Mouse (Mus musculus): ENCODE measurements at regions not wholly inside any gene's neighbourhood (a gene's known extent, or its start where the extent isn't known, plus 50 kb on each side); places are given as distances from the start of the nearest gene placed in this dataset.
"Not testable (repeated sequence)": the region's sequence is repeated elsewhere in the genome, so short reads cannot be mapped to it uniquely, and the experiment has no call there.

DNA sequence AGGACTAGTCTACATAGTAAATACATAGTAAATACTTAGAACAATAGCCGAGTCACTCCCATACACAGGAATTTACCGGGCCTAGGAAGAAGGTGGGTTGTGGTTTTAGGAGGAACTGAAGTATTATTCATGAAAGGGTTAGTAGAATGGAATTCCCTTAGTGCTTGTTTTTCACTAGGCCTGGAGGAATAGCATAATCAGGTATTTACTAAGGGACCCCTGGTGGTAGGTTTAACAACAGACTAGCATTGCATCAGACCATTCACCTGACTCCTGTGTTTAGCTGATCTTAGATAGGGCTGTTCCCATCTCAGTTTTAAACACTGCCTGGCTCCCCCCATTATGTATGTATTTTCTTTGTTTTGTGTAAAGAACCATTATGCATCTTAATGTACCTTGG is 339.0 kb downstream of the Dync2h1 start:
- DNase-seq, result not testable (repeated sequence)

- not testable (repeated sequence) for DNase-seq
Measured at GRCm38 (mm10) chr9:6834936-6835335, 349.3 kb downstream of the Dync2h1 start.

DNA sequence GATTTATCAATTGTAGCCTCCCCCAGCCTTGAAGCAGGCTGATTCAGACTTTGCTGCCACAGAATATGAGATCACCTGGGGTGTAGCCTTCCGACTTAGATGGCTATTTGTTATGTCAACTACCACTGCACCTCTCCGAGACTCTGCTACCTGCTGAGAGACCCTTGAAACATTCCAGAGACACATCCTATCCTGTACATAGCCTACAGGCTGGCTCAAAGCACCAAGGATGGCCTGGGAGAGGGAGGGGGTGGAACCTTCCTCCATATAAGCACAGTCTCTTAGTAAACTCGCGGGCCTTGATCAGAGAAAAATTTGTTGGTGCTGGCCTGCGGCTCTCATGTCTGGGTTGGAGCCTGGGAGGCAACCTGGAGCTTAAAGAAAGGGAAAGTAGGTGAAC is 349.8 kb downstream of the Dync2h1 start:
- DNase-seq, result no peak

- DNase-seq, result no peak
Measured at GRCm38 (mm10) chr9:6832862-6833261, 351.4 kb downstream of the Dync2h1 start.

- not testable (repeated sequence) for DNase-seq
Measured at GRCm38 (mm10) chr9:6831642-6832041, 352.6 kb downstream of the Dync2h1 start.

DNA sequence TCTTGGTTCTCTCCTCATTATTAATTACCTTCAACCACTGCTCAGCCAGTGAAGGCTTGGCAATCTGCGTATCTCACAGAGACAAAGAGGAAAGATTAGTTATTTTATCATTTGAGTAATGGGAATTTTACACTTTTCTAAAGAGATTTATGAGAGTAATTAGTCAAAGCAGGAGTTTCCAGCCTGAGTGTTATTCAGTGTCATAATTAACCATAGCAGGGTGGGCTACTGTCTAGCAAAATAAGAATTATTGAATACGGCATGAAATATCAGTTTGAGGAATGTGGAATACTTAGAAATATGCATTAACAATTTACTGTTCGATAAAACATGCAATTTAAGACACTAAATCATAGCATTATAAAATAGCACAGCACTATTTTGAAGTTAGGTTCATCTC is 357.7 kb downstream of the Dync2h1 start:
- no peak for DNase-seq

DNA sequence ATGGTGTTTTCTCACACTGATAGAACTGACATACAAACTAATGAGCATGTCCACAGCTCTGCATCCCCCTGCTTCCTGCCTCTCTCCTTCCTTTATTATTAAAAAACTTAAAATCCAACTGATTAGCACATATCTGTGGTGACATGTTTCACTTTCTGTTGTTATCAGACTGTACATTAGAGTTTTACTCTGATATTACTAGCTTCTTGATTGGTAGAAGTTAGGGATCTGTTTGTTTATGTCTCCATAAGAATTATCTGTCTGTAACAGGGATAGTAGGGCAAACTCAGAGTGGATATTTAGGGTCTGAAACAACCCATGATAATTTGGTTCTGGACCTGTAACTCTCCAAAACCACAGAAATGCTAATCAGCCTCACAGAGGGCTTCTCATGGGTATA is 358.6 kb downstream of the Dync2h1 start:
- no peak for DNase-seq

- DNase-seq, result not testable (repeated sequence)
Measured at GRCm38 (mm10) chr9:6823946-6824345, 360.3 kb downstream of the Dync2h1 start.

GRCm38 (mm10) chr9:6823536-6823935 is 360.7 kb downstream of the Dync2h1 start:
- no peak for DNase-seq

- DNase-seq, result no peak
Measured at GRCm38 (mm10) chr9:6776671-6777070, 407.6 kb downstream of the Dync2h1 start.

GRCm38 (mm10) chr9:6741478-6741877 is 442.8 kb downstream of the Dync2h1 start:
- DNase-seq, result no peak

DNA sequence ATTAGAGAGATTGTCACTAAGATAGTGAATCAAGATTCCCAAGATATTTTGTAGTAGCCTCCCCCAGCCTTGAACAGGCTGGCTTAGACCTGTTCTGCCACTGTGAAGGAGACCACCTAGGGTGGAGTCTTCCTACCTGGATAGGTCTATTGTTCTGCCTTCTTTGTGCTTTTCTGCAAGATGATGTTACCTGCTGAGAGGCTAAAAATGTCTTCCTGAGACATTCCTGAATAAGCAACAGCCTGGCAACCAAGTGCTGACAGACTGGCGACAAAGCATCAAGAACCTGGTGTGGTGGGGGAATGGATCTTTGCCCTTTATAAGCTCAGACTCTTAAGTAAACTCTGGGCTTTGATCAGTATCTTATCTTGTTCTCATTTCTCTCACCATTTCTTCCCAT is 447.8 kb downstream of the Dync2h1 start:
- no peak for DNase-seq

DNA sequence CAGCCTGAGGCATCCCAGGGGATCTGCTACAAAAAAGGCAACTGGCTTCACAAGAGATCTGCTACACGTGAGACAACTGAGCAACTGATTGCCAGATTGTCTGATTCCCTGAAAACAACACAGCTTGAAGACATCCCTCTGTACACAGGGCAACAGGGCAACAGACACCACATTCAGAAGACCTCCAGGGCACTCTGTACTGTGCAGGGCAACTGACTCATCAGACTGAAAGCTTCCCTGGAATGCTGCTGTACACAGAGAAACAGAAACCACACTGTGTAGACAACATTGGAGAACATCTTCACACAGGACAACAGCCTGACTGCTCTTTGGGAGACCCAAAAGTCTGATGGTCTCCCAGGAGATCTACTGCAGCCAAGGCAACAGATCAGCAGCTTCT is 456.8 kb upstream of the Ddi1 start:
- DNase-seq, result no peak

DNA sequence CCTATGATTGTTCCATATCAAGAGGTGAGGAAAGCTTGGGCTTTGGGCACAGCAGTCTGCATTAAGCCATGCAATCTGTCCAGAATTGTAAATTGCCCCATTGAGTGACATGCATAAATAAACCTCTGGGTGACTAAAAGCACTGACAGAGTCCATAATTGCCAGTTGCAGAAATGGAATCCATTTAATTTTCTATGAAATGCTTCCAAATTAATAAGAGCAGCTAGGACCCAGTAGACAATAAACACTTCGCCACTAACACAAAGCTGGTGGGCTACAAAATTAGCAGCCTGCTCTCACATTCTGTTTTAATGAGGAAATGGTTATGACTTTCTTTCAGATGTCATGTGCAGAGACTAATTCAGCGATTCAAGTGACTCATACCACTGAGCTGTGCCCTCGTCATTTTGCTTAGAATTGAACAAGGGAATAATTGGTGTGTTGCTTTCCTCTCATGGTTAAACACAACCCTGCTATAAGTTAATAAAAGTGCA is 407.6 kb upstream of the Ddi1 start:
- no peak for DNase-seq

DNA sequence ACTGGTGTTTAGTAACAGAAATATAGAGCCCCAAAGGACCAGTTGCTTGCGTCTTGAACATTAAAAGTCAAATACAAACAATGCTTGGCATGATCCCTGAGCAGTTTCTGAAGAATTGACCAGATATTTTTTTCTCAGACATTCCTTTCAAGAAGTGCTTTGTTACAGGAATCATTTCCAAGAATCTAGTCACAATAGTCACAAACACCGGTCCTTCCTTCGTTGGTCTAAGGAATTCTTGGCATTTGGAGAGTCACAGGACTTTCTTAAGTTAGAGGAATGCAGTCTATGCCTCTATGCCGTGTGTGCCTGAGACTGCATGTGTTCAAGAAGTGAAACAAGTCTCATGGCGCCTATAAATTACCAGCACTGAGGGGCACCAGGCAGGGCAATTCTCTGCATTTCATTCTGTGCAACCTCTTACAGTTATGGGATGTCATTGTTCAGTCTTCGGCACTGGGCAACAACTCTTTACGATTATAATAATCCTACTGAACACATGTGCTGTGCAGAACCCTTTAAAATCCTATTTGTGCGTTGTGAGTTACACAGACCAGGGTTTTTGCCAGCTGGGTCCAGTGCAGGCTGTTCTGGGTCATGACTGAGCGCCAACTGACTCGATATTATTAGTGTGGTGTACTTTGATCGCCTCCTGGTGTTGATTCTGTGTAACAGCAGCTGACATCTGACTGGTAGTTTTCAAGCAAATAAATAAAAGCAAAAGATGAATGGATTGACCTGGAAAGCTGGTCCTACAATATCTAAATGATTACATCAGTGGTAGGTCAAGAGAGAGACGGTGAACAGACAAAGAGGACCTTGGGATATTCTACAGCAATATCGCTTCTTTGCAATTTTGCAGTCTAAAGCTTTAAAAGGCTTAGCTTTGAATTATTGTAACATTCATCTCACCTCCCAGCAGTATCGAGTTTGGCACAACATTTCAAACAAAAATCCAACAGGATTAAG is 398.6 kb upstream of the Ddi1 start:
- DNase-seq, result peak; percentile 76

DNA sequence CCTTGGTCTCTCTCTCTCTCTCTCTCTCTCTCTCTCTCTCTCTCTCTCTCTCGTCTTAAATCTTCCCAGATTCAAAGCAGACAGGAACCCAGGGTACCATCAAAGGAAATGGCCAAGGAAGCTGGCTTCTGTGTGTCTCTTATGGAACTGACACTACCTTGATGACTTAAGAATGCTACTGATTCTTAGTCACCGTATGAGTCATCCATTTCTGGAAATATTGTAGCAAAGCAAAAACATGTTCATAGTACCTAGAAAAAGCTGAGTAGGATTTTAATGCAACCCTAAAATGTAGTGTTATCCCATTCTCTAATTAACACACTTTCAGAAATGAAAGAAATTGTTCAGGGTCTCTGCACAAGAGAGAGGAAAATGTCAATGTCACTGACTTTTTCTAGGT is 396.0 kb upstream of the Ddi1 start:
- no peak for DNase-seq

DNA sequence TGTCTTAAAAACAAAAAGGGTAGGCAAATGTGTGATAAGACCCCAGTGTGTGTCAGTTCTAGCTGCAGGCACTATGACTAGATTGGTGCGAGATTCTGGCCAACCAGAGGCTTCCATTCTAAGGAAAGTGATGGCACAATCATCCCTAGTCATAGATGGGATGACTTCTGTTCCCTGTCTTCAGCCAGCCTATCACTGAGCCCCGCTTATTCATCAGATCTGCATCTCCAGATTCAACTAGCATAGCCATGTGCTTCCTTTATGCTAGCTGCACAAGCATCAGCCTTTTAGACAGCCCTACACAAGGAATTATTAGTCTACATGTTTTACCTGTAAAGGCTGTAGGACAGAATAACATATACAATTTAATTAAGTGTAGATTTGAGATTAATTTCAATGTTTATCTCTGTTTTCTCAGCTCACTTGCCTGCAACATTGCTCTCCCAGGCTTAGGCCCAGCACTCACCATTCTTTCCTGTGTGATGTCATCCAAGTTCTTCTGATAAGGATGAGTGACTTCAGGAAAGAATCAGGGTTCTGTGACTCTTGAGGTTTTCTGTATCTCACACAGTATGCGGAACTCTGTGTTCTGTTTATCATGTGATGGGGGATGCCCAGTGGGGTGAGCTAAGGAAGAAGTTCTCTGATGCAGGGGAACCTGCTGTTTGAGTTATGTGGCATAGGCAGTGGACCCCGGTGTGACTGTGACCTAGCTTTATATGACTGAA is 382.8 kb upstream of the Ddi1 start:
- DNase-seq, result no peak

DNA sequence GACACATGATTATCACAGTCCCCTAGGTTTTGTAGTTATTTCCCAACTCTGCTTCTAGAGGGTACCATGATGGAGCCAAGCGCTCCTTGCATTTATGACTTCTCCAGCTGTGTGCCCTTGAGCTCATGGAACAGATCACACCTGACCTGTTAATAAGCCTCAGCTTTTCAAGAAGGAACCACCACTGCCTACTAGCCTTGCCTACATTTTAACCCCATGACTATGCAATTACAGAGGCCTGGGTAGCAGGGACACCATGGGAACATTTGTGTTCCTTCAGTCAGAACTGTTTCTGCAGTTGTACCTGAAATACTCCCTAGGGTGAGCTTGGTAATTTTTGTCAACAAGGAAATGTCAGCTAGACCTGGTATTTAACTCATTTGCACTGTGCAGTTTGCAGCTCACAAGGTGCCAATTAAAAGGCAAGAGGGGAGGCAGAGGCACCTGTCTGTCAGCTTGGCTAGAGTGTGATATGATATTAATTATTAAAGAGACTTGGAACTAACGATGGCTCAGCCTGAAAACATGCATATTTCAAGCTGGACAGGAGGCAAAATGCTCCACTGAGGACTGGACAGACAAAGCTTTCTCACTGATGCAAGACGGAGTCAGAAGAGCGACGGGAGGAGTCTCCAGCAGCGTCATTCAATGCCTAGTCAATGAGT is 382.1 kb upstream of the Ddi1 start:
- no peak for DNase-seq

DNA sequence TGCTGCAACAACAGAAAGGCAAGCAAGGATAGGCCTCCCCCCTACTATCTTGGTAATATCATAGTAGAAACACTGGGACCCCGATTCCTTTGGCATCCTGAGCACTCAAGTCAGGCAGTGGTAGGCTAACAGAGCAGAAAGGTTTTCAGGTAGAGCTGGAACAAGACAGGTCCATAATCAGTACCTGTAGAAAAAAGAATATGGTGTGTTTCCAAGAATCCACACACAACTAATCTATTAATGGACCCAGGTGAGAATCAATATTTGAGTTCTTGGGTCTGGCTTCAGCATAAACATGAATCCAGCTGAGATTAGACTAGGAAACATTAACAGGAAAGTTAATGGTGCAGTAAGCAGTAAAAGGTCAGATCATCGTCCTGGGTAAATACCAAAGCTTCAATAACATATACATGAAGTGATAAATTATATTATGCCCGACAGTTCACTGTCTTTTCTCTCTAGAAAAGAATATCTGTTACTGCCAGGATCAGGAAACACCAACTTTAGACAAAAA is 376.2 kb upstream of the Ddi1 start:
- no peak for DNase-seq

DNA sequence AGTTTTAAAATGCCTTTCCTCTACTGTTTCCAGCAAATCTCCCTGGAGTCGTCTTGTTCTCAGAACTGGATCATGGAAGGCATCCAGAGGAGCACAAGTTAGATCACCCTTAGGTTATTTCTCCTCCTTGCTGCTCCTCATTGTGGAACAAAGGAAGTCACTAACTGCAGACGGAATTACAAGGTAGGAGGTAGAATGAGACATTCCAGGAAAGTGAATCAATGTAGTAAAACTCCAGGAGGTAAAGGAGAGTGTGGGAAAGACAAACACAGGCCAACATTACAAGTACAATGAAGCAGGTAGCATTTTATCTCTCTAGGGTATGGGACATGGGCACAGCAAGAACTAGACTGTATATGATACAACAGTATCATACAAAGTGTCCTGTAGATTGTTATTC is 375.7 kb upstream of the Ddi1 start:
- DNase-seq, result no peak

GRCm38 (mm10) chr9:6617155-6617554 is 347.5 kb upstream of the Ddi1 start:
- DNase-seq, result no peak

- no peak for DNase-seq
Measured at GRCm38 (mm10) chr9:6609284-6609627, 339.6 kb upstream of the Ddi1 start.

Data from adrenal gland, adult 2 months (tissue).